Mouse (Mus musculus) heart, adult 9 months (tissue): ENCODE measurements at regions not wholly inside any gene's neighbourhood (a gene's known extent, or its start where the extent isn't known, plus 50 kb on each side); places are given as distances from the start of the nearest gene placed in this dataset.

Source experiments
- DNase-seq, 2 experiments: peaks; one replicate each; pipeline ENCODE4 v3.0.0; 2022; ENCODE audit warnings: low spot score in 2 of 2

DNA sequence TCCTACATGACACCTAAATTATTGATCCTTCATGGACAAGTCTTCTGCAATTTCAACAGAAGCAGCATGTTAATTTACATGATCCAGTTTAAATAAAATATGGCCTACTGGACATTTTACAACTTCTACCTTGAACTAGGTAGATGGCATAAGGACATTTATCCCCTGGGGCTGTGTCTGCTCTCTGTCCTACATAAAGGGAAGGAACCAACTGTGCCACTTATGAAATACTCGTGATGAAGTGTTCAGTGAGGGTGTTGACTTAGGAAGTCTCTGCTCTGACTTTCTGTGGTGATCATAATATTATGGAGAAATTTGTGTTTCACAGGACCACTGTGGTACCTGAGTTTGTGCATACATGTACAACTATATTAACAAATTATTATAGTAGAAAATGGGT, 60.9 kb upstream of the Mbnl1 start:
- DNase-seq: no peak

DNA sequence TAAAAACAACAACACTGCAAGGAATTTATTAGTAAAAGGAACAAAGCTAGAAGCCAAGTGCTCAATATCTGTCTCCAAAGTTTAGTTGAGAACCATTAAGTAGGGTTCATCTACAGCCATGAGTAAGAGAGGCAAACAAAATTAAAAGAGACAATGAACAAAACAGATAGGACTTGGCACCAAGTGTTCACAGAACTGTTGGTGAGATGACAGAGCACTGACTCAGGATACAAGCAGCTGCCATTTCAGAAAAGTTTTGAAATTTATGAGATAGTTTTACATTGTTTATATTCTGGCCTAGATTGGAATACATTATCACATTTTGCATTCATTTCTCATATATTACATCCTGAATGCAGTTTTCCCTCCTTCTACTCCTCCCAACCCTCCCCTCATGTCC, 60.4 kb upstream of the Mbnl1 start:
- no peak for DNase-seq

DNA sequence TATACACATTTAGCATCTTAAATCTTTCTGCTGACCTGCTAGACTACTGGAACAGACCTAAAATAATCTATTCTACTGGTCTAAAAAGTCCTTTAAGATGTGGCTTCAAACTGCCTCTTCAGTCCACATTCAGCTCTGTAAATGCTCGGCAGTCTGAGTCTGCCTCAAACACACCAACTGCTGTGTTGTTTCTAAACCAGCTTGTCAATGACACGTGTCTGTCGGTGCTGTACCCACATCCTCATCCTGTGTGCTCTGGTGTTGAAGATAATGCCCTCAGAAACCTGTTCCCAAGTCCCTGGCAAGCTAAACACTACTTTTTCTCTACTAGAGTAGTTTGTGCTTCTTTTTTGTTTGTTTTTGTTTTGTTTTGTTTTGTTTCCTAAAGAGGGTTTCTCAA, 58.9 kb upstream of the Mbnl1 start:
- no peak for DNase-seq

DNA sequence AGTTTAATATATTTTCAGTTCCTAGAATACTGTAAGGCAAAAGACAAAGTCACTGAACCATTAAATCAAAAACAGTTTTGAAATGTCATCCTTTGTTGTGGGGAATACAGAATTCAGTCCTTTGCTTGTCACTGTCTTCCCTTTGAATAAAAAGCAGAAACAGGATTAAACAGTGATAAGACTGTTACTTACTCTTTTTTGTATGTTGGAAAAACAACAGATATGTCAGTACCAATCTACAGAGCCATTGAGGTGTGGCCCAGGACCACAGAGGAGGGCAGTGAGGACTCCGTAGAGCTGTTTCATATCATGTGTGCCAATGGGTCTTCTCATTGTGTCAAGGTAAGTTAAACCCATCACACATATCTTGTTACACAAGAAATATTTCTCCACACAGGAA, 55.6 kb upstream of the Mbnl1 start:
- no peak for DNase-seq

DNA sequence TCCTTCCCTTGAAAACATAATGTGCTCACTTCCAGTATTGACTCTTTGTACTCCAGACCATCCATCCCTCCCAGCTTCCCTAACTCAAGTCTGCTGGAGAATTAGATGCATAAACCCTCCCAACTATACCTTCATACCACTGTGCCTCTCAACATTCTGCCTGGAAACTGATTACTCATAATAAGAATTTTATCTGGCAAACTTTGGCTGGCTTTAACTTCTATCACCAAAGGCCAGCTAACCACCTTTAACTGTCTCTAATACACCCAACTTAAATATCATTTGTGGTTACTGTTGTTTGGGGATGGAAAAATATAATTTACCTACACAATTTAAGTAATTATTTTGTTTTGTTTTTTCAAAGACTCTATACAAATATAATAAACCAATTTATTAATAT, 54.0 kb upstream of the Mbnl1 start:
- no peak for DNase-seq

DNA sequence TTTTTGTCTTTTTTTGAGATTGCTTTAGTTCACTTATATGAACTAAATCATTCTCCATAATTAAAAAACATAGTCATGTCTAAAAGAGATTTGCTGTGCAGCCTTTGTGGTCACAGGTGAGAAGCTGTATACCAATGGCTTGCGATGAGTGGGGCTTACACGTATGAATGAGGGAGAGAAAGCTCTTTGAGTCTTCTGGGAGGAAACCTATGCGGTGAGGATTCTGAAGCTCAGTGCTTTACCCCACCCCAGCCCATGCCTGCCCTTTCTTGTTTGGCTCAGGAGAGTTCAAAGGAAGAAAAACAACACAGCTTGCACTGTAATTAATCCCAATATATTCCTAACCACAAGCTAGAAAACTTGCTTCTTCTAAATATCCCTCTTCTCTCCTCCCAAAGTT, 53.4 kb upstream of the Mbnl1 start:
- DNase-seq: no peak
